Mouse (Mus musculus) midbrain, embryonic 12.5 days (tissue): ENCODE results near the gene Ints2. TPM values are rescaled to one million over a fixed set of nuclear protein-coding genes. Genes with fewer than 3 reads are reported as not detected.

Source experiments
- polyA plus RNA-seq: library from polyadenylated mRNA; unstranded; fragments of >200 nt; fragmentation: Nextera tagmentation; extraction: Ambion mirVana; gene quantifications from 2 replicates; pipeline ENCODE4 v1.2.1, GENCODE M21; 2016

Ints2 gene
- polyA plus RNA-seq, 1 experiment from 2014 or later, result 48.3 TPM

Other genes with a start within 250 kb of the Ints2 start
- 6.9 and 7.6 TPM in 2 replicates for gene Brip1, start 56.4 kb downstream of the Ints2 start, polyA plus RNA-seq
- gene Med13, start 100.0 kb upstream of the Ints2 start, polyA plus RNA-seq, result 13.6 TPM in 2 replicates
- gene Rnft1, start 227.1 kb upstream of the Ints2 start, polyA plus RNA-seq, result 20.4 and 22.5 TPM in 2 replicates